Mouse (Mus musculus) liver, embryonic 14.5 days (tissue): ENCODE measurements around the gene Rtn4rl1.

ENCODE experiments used
- CTCF ChIP-seq: IDR thresholded peaks from 2 replicates; pipeline ENCODE4 v1.5.1; 2016; ENCODE audit warnings: antibody characterized with exemption, low read depth, control low read depth
- EP300 ChIP-seq: IDR thresholded peaks from 2 replicates; pipeline ENCODE4 v1.6.1; 2016; ENCODE audit warnings: antibody characterized with exemption, low read depth

DNA sequence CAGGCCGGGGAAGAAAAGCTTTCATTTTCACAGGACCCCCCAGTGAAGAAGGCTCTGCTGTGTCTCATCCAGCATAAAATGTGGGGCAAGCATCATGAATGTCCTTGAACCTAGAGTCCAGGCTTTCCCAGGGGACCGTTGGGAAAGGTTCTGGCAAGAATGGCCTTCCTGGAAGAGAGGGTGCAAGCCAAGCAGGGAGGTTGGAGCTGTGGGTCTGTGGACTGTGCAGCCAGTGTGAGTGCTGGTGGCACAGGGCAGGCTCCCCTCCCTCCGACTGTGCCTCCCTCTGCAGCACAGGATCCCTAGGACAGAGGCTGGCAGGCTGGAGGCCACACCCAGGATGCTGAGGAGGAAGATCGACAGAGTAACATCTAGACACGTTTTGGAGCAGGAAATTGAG, 69.2 kb downstream of the Rtn4rl1 start:
- TF ChIP-seq CTCF (no peak), EP300 (no peak)
